Mouse (Mus musculus): ENCODE measurements around the gene Nr1i2. TPM values are rescaled to one million over a fixed set of nuclear protein-coding genes. Genes with fewer than 3 reads are reported as not detected.

Gene Nr1i2
- total and polyA plus RNA-seq, 3 experiments: 0.20 TPM; not detected in 2

Other genes with a start within 250 kb of the Nr1i2 start
- gene Gsk3b, start 205.8 kb downstream of the Nr1i2 start, total RNA-seq (2021): 10 to 100 TPM; 49.2 to 81.7 TPM
- gene Gsk3b, start 205.8 kb downstream of the Nr1i2 start, polyA plus RNA-seq (2012; rRNA removed): 16.2 and 21.9 TPM in 2 replicates
- under 1 TPM; 0.37 to 0.97 TPM for gene Maats1, start 47.3 kb upstream of the Nr1i2 start, total RNA-seq (2021)
- gene Maats1, start 47.3 kb upstream of the Nr1i2 start, polyA plus RNA-seq (2012; rRNA removed): 0.04 TPM in 1 of 2 replicates, not detected in the other
- 100 to 1,000 TPM; 223 to 312 TPM for gene Cox17, start 52.2 kb upstream of the Nr1i2 start, total RNA-seq (2021)
- gene Cox17, start 52.2 kb upstream of the Nr1i2 start, polyA plus RNA-seq (2012; rRNA removed): 34.7 and 43.0 TPM in 2 replicates
- gene Gm21987, start 52.2 kb upstream of the Nr1i2 start, total RNA-seq (2021): under 1 TPM in 1 of 2 experiments, not detected in 1; 0.93 TPM
- 4.4 TPM in 1 of 2 replicates, not detected in the other for gene Gm21987, start 52.2 kb upstream of the Nr1i2 start, polyA plus RNA-seq (2012; rRNA removed)
- gene Popdc2, start 67.4 kb upstream of the Nr1i2 start, total RNA-seq (2021): 1 to 10 TPM; 1.4 to 3.6 TPM
- gene Popdc2, start 67.4 kb upstream of the Nr1i2 start, polyA plus RNA-seq (2012; rRNA removed): 2.3 and 2.9 TPM in 2 replicates
- gene Pla1a, start 138.3 kb upstream of the Nr1i2 start, total RNA-seq (2021): 10 to 100 TPM; 17.0 to 36.7 TPM
- 12.3 and 21.0 TPM in 2 replicates for gene Pla1a, start 138.3 kb upstream of the Nr1i2 start, polyA plus RNA-seq (2012; rRNA removed)
- 10 to 100 TPM; 37.2 to 49.4 TPM for gene Adprh, start 157.9 kb upstream of the Nr1i2 start, total RNA-seq (2021)
- gene Adprh, start 157.9 kb upstream of the Nr1i2 start, polyA plus RNA-seq (2012; rRNA removed): 114 and 133 TPM in 2 replicates
- 1 to 10 TPM in 1 of 2 experiments, under 1 TPM in 1; 0.37 to 1.1 TPM for gene Cd80, start 160.7 kb upstream of the Nr1i2 start, total RNA-seq (2021)
- 0.10 TPM in 1 of 2 replicates, not detected in the other for gene Cd80, start 160.7 kb upstream of the Nr1i2 start, polyA plus RNA-seq (2012; rRNA removed)
- 10 to 100 TPM; 39.2 to 53.9 TPM for gene Timmdc1, start 227.8 kb upstream of the Nr1i2 start, total RNA-seq (2021)
- gene Timmdc1, start 227.8 kb upstream of the Nr1i2 start, polyA plus RNA-seq (2012; rRNA removed): 95.2 and 97.4 TPM in 2 replicates